Mouse (Mus musculus): ENCODE measurements around the gene Tfr2. TPM values are rescaled to one million over a fixed set of nuclear protein-coding genes. Genes with fewer than 3 reads are reported as not detected.

Tfr2 gene
- total RNA-seq, 2 experiments from 2014 or later = 0.29 to 0.31 TPM

DNA sequence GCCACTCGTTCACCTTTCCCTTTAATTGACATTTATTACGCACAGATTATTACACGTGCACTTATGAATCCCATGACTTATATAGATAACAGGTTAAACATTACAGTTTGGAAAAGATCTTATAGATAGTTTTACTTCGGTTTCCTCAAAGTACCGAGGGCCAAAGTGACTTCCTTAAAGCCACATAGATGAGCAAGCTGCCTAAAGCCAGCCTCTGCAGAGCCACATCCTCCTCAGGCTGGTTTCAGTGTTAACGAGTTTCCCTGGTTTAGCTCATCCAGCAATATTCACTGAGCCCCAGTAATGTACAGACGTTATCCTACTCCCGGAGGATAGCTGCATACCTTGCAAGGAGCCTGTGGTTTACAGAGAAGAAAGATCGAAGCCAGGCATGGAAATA is 34.3 kb upstream of the Tfr2 start:
- no peak for DNase-seq (ENCODE audit: low spot score in 2 of 2)

DNA sequence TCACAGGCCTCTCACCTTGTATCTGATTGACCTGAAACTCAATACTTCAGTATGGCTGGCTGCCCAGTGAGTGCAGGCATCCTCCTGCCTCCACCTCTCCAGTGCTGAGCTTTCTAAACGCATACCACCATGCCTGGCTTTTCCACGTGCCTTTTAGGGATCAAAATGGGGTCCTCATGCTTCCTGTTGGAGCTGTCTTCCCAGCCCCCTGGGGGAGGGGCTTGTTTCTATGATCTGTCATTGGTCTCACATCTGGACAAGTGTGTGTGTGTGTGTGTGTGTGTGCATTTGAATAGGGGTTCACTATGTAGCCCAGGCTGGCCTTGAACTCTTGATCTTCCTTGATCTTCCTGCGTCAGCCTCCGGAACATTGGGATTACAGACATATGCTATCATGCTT is 32.2 kb upstream of the Tfr2 start:
- DNase-seq (ENCODE audit: low spot score in 2 of 2) = peak in 1 of 2 experiments; percentile 11

DNA sequence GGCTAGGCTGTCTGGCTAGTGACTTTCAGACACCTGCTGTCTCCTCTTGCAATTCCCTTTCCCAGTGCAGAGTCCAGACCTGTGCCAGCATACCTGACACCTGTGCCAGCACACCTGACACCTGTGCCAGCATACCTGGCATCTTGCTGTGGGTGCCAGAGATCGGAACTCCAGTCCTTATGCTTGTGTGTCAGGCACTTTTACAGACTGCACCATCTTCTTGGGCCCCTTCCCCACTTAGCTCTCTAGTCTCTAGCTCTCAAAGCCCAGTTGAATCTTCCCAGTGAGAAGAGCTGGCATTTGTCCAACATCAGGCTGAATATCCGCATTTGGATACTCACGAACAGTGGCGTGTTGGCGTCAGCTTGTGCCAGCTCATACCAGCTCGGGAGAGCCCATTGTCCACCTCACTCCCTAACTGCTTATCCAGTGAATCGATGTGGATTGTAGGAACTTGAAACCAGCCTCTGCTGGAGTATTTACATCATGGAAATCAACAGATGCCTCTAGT is 30.3 kb upstream of the Tfr2 start:
- DNase-seq (ENCODE audit: low spot score in 2 of 2) = peak in 1 of 2 experiments; percentile 11

DNA sequence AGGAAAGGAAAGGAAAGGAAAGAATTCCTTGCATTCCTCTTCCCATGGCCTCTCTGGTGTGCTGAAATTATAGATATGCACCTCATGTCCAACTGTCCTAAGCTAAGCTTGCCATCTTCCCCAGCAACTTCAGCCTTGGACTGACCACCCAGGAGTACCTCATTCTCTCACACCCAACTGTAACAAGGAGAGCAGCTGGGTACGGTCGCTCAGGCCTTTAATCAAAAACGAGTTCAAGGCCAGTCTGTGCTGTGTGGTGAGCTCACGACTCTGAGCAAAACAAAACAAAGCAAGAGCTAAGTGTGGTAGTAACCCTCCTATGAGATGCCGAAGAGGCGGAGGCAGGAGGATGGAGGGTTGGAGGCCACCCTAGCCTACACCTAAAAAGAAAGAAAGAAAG is 28.6 kb upstream of the Tfr2 start:
- DNase-seq (ENCODE audit: low spot score in 2 of 2) = peak in 1 of 2 experiments; percentile 10

DNA sequence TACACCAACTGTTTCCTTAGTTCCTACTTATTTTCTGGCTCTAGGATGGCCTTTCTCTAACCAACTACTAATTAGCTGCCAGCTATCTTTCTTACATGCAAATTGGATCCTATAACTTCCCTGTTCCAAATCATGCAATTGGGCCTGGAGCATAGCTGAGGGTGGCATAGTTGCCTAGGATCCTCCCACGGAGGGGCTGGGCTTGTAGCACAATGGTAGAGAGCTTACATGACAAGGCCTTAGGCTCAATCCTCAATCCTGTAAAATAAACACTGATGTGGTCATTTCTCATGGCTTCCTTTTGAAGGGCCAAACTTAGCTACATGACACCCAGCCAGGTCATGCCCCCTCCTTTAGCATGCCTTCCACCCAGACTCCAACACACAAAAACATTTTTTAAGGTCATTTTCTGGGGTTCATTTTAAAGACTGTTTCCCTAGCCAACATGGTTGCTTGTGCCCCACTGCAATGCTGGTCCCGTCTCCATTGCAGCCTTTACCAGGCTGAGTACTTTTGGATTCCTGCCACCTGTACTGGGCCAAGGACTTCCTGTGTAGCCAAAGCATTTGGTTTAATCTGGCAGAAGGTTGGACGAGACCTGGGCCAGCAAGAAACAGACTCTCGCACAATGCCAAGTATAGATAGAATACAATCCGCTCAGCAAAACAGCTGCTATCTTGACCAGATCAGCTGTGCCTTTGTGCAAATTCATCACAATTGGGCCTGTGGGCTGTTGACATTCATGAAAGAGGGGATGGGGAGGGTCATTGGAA is 27.7 kb upstream of the Tfr2 start:
- peak in 1 of 2 experiments; percentile 13 for DNase-seq (ENCODE audit: low spot score in 2 of 2)

DNA sequence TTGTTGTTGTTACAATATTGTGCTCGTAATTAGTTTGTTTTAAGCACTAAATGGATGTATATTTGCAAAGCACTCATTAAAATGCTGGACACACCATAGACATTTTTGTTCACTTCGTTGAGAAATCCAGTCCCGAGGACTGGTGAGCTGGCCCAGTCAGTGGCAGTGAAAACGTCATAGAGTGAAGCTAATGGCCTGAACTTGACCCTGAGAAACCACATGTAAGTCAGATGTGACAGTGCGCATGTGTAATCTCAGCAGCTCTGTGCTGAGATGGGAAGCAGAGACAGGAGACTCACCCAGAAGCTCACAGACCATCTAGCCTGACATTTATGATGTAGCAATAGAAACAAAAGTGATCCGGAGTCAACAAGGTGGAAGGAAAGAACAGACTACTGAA is 24.7 kb upstream of the Tfr2 start:
- DNase-seq (ENCODE audit: low spot score in 2 of 2) = no peak

DNA sequence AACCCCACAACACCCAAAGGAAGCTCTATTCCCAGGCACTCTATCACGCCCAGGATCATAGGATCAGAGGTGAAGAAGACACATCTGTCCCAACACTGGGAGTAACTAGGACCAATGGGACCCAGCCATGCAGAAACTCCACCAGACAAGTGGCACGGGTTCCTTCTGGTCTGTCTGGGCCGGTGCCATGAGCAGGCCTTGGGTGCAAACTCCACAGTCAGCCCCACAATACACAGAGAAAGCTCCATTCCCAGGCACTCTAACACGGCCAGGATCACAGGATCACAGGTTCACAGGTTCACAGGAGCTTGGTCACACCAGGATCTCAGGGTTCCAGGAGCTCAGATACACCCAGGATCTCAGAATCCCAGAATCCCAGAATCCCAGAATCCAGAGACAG is 24.0 kb upstream of the Tfr2 start:
- peak in 1 of 2 experiments; percentile 8 for DNase-seq (ENCODE audit: low spot score in 2 of 2)

DNA sequence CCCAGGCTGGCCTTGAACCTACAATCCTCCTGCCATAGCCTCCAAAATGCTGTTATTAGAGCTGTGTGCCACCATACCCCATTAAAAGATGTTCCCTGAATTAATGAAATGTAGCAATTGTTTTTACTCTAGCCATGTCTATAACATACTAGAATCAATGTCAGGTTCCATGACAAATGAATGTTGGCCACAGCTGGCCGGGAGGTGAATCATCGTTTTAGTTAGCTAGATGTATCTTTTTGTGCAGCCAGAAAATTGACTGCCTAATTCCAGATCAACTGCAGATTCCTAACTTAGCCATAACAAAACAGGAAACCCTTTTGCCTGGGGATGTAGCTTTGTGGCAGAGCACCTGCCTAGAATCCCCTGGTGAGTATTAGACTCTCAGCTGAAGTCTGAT is 19.8 kb upstream of the Tfr2 start:
- DNase-seq (ENCODE audit: low spot score in 2 of 2) = peak in 1 of 2 experiments; percentile 6

DNA sequence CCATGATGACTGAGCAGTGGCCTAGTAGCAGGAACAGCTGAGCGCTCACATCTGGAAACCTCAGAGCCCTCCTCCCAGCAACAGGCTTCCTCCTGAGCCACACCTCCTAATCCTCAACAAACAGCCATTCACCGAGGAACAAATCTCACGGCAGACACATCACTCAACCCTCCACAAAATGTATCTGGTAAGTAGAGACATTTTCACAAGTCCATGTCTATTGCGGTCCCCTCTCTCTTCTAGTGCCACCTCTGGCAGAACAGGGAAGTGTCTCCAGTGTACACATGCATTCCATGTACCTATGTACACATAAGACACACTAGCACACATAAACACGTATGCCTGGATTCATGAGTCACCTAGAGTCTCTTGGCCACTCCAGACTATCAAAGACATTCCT is 18.5 kb upstream of the Tfr2 start:
- DNase-seq (ENCODE audit: low spot score in 2 of 2) = peak in 1 of 2 experiments; percentile 9

DNA sequence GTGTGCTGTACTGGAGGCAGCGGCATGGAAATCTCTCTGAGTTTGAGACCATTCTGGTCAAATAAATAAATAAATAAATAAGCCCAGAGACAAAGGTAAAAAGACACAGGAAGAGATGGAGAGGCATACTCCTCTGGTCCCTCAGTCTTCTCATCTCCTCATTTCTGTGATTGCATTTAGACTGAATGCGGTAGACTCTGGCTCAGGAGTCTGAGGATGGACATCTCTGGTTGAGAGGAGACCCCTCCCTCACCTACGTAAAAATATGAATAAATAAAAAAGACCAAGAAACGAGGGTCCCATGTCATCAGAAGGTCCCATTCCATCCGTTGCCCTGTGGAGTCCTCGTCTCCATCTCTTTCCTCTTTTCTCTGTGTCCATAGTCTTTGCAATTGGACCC is 16.6 kb upstream of the Tfr2 start:
- no peak for DNase-seq (ENCODE audit: low spot score in 2 of 2)

DNA sequence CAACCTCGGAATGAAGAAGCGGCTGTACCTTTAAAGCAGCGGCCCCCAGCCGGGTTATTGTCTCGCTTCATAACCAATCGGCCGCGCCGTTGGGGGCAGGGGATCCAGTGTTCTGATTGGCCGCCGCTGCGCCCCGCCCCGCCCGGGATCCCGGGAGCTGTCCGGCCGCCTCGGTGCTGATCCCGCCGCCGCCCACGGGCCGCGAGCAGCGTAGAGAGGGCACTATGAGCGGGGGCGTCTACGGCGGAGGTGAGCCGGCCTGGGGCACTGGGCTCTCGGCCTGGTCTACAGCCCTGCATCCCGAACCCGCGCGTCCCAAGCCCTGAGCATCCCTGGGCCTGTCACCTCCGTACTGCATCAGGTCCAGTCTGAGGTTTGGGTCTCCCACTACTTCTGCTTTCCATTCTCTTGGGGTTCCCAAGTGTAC is 16.2 kb upstream of the Tfr2 start, which contains the start of gene Actl6b:
Actl6b (plus strand) TSS at position 107 of the 427 bp plus-strand sequence.
- peak; percentile 69 to 76 for DNase-seq (ENCODE audit: low spot score in 2 of 2)

DNA sequence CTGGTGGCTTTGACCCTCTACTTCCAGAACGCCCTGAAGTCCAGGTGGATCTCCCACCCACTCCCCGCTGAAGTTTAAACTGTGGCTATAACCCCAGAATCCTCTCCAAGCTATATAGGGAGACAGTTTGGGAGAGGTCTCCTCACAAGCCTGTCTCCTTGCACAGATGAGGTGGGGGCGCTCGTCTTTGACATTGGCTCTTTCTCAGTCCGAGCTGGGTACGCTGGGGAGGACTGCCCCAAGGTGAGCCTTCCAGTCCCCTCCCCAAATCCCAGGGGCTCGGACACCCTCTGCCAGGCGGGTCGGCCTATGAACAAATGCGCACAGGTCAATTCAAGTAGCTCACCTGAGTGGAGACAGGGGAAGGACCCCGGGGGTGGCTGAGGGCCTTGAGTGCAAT is 15.7 kb upstream of the Tfr2 start:
- peak in 1 of 2 experiments; percentile 15 for DNase-seq (ENCODE audit: low spot score in 2 of 2)

DNA sequence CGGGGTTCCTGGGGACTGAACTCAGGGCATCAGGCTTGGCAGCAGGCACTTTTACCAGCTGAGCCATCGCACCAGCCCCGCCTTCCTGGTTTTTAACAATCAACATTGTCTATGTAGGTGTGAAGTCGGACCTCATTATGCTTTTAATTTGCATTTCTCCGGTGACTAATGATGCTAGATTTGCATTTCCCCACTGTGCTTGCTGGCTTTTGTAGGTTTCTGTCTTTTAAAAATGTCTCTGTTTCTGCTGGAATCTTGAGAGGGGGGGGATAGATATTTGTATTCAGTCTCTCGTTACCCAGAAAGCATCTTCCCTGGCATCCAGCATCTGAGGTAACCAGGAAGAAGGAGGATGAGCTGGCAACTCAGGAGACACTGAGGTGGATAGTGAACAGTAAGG is 8.1 kb upstream of the Tfr2 start:
- DNase-seq (ENCODE audit: low spot score in 2 of 2) = no peak

DNA sequence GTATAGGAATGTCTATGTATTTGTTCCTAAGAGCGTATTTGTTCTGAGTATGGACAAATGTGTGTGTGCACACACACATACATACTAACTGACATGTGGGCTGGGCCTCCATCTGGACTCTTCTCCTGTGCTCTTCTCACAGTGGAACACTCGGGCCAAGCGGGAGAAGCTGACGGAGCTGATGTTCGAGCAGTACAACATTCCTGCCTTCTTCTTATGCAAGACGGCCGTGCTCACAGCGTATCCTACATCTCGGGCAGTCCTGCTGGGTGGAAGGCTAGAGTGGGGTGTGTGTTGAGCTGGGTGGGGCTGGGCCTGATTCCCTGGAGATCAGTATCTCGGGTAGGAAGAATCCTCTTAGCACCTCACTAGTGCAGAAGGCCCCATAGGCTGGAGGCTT is 6.7 kb upstream of the Tfr2 start:
- DNase-seq (ENCODE audit: low spot score in 2 of 2) = no peak

DNA sequence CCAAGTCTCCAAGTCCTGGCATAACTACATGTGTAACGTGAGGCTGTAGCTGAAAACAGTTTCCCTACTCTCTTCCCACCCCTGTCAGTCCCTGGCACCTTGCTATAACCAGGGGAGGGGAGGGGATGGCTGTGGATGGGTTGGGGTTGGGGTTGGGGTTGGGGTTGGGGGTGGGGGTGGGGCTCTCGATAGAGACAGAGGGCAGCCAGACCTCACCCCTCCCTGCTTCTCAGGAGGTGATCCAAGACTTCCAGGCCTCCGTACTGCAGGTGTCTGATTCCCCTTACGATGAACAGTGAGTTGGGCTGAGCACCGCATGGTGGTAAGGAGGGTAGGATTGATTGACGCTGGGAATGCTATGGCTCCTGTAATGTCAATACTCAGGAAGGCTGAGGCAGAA is 3.9 kb upstream of the Tfr2 start:
- DNase-seq (ENCODE audit: low spot score in 2 of 2) = no peak

DNA sequence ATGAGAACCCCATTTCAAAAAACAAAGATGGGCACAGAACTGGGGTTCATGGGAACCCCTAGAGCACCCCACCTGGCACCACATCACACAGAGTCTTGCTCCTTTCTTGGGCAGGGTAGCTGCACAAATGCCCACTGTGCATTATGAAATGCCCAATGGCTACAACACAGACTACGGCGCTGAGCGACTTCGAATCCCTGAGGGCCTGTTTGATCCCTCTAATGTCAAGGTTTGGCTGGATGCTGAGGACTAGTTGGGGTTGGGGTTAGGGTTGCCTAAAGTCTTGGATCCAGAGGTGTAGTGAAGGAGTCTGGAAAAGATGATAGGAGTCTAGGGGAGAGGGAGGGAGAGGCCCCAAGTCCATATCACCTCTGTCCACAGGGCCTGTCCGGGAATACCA is 3.2 kb upstream of the Tfr2 start:
- no peak for DNase-seq (ENCODE audit: low spot score in 2 of 2)

DNA sequence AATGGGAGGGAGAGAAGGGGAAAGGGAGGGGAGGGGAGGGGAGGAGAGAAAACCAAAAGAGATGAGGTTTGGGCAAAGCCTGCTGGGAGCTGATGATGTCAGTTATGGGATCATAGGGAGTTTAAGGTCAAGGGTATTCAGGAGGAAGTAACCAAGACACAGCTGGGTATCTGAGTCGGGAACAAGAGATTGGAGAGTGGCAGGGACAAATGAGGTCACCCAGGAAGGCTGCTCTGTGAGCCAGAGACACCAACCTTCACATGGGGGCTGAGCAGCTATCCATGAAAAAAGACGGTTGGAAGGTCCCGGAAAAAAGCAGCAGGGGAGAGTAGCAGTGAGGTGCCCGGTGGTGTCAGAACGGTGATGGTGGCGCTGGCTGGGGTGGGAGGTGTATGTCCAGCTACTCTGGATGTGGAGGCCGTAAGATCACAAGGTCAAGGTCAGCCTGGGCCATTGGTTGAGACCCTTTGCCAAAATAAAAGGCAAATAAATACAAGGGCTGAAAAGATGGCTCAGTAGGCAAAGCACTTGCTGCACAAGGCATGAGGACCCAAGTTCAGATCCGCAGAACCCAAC is 1.3 kb upstream of the Tfr2 start:
- DNase-seq (ENCODE audit: low spot score in 2 of 2) = peak in 1 of 2 experiments; percentile 14

DNA sequence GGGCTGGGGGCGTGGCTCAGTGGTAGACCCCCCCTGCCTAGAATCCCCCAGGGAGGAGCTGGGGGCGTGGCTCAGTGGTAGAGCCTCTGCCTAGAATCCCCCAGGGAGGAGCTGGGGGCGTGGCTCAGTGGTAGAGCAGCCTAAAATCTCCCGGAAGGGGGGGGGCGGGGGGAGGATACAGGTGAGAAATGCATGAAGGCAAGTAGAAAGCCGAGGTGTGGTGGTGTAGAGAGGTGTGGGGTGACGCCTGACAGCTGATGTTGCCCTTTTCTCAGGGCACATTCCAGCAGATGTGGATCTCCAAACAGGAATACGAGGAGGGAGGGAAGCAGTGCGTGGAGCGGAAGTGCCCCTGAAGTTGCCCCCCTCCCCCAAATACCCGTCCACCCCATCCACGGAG is 609 bp upstream of the Tfr2 start:
- peak in 1 of 2 experiments; percentile 11 for DNase-seq (ENCODE audit: low spot score in 2 of 2)

DNA sequence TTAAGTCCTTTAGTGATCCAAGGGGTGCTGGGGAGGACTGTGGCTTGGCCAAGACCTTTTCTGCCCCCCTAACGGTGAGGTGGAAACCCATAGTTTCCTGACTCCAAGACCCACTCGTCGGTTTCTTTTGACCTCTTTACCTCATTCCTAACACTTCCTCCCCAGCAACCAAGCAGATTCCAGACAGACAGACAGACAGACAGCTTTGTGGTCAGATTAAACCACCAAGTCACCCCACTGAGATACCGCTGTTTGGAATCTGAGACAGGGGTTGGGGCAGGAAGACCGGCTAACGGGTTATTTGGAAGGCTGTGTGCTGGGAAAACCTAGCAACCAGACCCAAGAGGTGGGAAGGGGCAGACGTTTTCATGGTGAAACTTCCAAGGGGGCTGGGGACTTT is 541 bp downstream of the Tfr2 start:
- DNase-seq (ENCODE audit: low spot score in 2 of 2) = no peak

DNA sequence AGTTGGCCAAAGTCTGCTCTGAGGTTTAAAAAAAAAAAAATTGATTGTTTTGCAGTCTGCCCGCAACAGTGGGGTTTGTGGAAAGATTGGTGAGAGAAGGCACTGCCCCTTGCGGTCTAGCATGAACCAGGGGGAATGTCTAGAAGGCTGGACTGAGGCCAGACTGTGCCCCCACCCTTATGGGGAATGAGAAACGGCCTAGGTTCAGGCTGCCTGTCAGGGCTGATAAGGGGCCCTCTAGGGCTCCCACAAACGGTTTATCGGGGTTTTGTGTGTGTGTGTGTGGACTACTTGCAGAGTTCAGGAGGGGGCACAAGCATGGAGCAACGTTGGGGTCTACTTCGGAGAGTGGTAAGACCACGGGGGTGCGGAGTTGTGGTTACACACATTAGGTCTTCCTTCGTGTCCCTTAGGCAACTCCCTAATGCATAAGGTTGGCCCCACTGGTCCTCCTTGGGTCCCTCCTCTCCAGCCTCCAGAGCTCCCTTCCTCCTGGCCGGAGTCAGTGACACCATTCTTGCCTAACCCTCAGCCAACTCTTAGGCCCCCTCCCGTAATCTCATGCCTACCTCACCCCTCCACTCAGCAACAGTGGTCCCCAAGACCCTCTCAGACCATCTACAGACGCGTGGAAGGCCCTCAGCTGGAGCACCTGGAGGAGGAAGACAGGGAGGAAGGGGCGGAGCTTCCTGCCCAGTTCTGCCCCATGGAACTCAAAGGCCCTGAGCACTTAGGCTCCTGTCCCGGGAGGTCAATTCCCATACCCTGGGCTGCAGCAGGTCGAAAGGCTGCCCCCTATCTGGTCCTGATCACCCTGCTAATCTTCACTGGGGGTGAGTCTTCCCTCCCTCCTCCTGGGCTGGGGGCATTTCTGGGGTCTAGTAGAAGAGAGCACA is 1.3 kb downstream of the Tfr2 start:
- no peak for DNase-seq (ENCODE audit: low spot score in 2 of 2)

DNA sequence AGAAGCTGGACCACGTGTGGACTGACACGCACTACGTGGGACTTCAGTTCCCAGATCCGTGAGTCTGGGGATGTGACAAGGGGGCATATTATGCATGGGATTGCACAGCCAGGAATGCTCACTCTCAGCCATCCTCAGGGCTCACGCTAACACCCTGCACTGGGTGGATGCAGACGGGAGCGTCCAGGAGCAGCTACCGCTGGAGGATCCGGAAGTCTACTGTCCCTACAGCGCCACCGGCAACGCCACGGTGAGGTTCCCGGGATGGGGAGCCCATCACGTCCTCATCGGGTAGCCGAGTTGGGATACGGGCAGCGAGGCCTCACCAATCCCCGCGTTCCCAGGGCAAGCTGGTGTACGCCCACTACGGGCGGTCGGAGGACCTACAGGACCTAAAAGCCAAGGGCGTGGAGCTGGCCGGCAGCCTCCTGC is 4.8 kb downstream of the Tfr2 start:
- DNase-seq (ENCODE audit: low spot score in 2 of 2) = peak in 1 of 2 experiments; percentile 45

DNA sequence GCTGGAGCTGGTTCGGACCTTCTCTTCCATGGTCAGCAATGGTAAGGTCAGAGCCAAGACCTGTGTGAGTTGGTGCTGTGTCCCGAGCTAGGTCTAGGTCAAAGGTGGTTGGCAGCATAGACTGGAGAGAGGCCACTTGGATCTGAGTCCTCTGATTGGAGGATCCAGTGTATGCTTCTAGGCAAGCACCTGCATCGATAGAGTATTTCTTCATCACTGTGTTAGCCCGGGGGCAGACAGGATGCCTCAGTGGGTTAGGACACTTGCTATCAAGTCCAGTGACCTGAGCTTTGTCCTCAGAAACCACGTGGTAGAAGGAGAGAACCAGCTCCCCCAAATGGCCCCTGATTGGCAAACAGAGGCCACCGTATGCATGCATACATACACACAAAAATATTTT is 10.6 kb downstream of the Tfr2 start:
- DNase-seq (ENCODE audit: low spot score in 2 of 2) = no peak

Measured in gastrocnemius, postnatal 4 days (tissue).